Comparison of ENCODE assay signal across 22 mouse cellular contexts in the genomic region with DNA sequence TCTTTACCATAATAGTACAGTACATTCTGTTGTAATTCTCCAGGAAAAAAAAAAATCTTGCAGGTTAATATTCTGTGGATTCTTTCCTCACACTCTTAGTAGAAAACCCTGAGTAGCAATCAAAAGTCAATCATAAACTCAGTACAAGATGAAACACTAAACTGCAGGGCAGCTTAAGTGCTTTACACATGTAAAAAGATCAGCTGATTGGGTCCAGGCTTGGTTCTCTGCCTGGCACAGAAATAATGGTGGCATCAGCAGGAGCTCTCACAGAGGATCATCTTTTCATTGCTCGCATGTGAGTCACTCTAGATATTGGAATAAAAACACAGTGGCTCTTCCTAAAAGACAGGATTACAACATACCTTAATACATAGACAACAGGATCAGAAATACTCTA. TPM values are rescaled to one million over a fixed set of nuclear protein-coding genes. Genes with fewer than 3 reads are reported as not detected.
A peak's percentile ranks its signal among the peaks of the same experiment; 100 is the strongest.
DNase-seq lines count a peak whose midpoint lies in the region; ATAC-seq and TF ChIP-seq lines count a peak whose summit lies in the region.
"Had no signal": no experiment of that assay in that cellular context is flagged by ENCODE, and none has a peak within 500 bp of the region (broad histone marks: within the 10 kb centered on the region; RNA-seq: fewer than 3 reads in every experiment).

No protein-coding gene starts in this region.

- H3K27me3 ChIP-seq in kidney, adult 2 months (replicated peaks; ENCODE audit: control insufficient read depth, insufficient read depth, low read length), result no peaks in the 10 kb centered on the region
- H3K27me3 ChIP-seq in kidney, embryonic 14.5 days (ENCODE audit: control insufficient read depth, insufficient read depth, low read length), result no peaks in the 10 kb centered on the region
- no peaks in the 10 kb centered on the region for H3K27me3 ChIP-seq in kidney, embryonic 15.5 days
- no peaks in the 10 kb centered on the region for H3K27me3 ChIP-seq in intestine, postnatal 0 days (replicated peaks; ENCODE audit: control insufficient read depth, insufficient read depth, low read length)
- H3K27me3 ChIP-seq: liver, embryonic 13.5 days had no signal

- no peak for TF ChIP-seq POLR2A in kidney, adult 2 months (IDR thresholded peaks at IDR 0.05; ENCODE audit: low read depth, low read length)

- 53% methylated on average over 1 of the region's 1 CpGs for WGBS in kidney, adult 2 months
- whole genome bisulfite sequencing in kidney, embryonic 14.5 days, result 89% methylated on average over 1 of the region's 1 CpGs
- WGBS in kidney, embryonic 15.5 days, result 85% methylated on average over 1 of the region's 1 CpGs
- WGBS in intestine, postnatal 0 days, result 76% methylated on average over 1 of the region's 1 CpGs

- DNase-seq in adrenal gland, adult 2 months, result peak; percentile 16
- DNase-seq in adrenal gland, adult 18-20 months (ENCODE audit: low spot score in 2 of 2), result no peak
- DNase-seq in kidney, adult 2 months, result peak; percentile 66
- DNase-seq in spleen, postnatal 10 days (ENCODE audit: low spot score in 2 of 2), result no peak
- DNase-seq: cerebellum, adult 18-20 months; cerebellum, postnatal 14 days; forebrain, postnatal 0 days; heart, postnatal 4 days; liver, embryonic 13.5 days; lung, adult 2 months; lung, postnatal 36 days; midbrain, embryonic 14.5 days had no signal

- H3K27ac ChIP-seq in kidney, adult 2 months (ENCODE audit: insufficient read depth, low read depth, low read length), result no peak overlapping the region
- H3K27ac ChIP-seq in kidney, embryonic 14.5 days (ENCODE audit: low read depth, low read length), result no peak overlapping the region
- no peak overlapping the region for H3K27ac ChIP-seq in kidney, embryonic 15.5 days
- H3K27ac ChIP-seq in intestine, postnatal 0 days (ENCODE audit: low read depth, low read length), result no peak overlapping the region
- H3K27ac ChIP-seq: hindbrain, embryonic 14.5 days; left cerebral cortex, adult 2 months; liver, embryonic 13.5 days had no signal

- no peak overlapping the region for H3K9ac ChIP-seq in kidney, embryonic 14.5 days (ENCODE audit: low read depth, low read length)
- no peak overlapping the region for H3K9ac ChIP-seq in kidney, embryonic 15.5 days
- H3K9ac ChIP-seq in intestine, postnatal 0 days (ENCODE audit: low read depth, low read length), result no peak overlapping the region
- H3K9ac ChIP-seq: forebrain, postnatal 0 days; hindbrain, embryonic 14.5 days; liver, embryonic 13.5 days had no signal

- H3K4me1 ChIP-seq in kidney, adult 2 months (ENCODE audit: control insufficient read depth, insufficient read depth, low read length), result no peaks in the 10 kb centered on the region
- no peaks in the 10 kb centered on the region for H3K4me1 ChIP-seq in kidney, embryonic 14.5 days (ENCODE audit: control insufficient read depth, insufficient read depth, low read length)
- no peaks in the 10 kb centered on the region for H3K4me1 ChIP-seq in kidney, embryonic 15.5 days
- H3K4me1 ChIP-seq in intestine, postnatal 0 days (replicated peaks; ENCODE audit: control insufficient read depth, insufficient read depth, low read length), result no peaks in the 10 kb centered on the region
- H3K4me1 ChIP-seq: liver, embryonic 13.5 days had no signal

- H3K4me3 ChIP-seq in kidney, adult 2 months (ENCODE audit: insufficient read depth, low read depth, low read length), result no peak overlapping the region
- no peak overlapping the region for H3K4me3 ChIP-seq in kidney, embryonic 14.5 days (ENCODE audit: low read length)
- no peak overlapping the region for H3K4me3 ChIP-seq in kidney, embryonic 15.5 days (replicated peaks)
- no peak overlapping the region for H3K4me3 ChIP-seq in intestine, postnatal 0 days (ENCODE audit: low read depth, low read length)
- H3K4me3 ChIP-seq: left cerebral cortex, adult 2 months; liver, embryonic 13.5 days had no signal

- TF ChIP-seq CTCF in kidney, adult 2 months (conservative IDR thresholded peaks at IDR 0.05; ENCODE audit: insufficient read depth, insufficient read length, low read depth, low read length), result no peak
- no peak for TF ChIP-seq CTCF in intestine, postnatal 0 days (IDR thresholded peaks at IDR 0.05; ENCODE audit: low read depth)

- no peaks in the 10 kb centered on the region for H3K9me3 ChIP-seq in kidney, embryonic 14.5 days (ENCODE audit: control insufficient read depth, low read length)
- H3K9me3 ChIP-seq in kidney, embryonic 15.5 days (replicated peaks), result no peaks in the 10 kb centered on the region
- no peaks in the 10 kb centered on the region for H3K9me3 ChIP-seq in intestine, postnatal 0 days (ENCODE audit: control insufficient read depth)
- H3K9me3 ChIP-seq: liver, embryonic 13.5 days had no signal

- ATAC-seq in kidney, embryonic 14.5 days (ENCODE audit: low FRiP score, low TSS enrichment), result no peak
- 0 out of 2 replicates have a peak, but pooled peaks have one; percentile 36 for ATAC-seq in kidney, embryonic 15.5 days (replicated peaks; ENCODE audit: low FRiP score)
- no peak for ATAC-seq in intestine, postnatal 0 days
- ATAC-seq: forebrain, postnatal 0 days; inflammation-experienced regulatory T-cells, adult 6 months had no signal

- H3K36me3 ChIP-seq in kidney, adult 2 months (ENCODE audit: control insufficient read depth, insufficient read depth, low read length), result no peaks in the 10 kb centered on the region
- no peaks in the 10 kb centered on the region for H3K36me3 ChIP-seq in kidney, embryonic 14.5 days (ENCODE audit: control insufficient read depth, insufficient read depth, low read length)
- no peaks in the 10 kb centered on the region for H3K36me3 ChIP-seq in kidney, embryonic 15.5 days
- no peaks in the 10 kb centered on the region for H3K36me3 ChIP-seq in intestine, postnatal 0 days (ENCODE audit: control insufficient read depth, insufficient read depth)
- H3K36me3 ChIP-seq: liver, embryonic 13.5 days had no signal

- no peak overlapping the region for H3K4me2 ChIP-seq in kidney, embryonic 14.5 days (replicated peaks; ENCODE audit: low read depth, low read length)
- H3K4me2 ChIP-seq in kidney, embryonic 15.5 days, result no peak overlapping the region
- no peak overlapping the region for H3K4me2 ChIP-seq in intestine, postnatal 0 days (replicated peaks; ENCODE audit: low read depth)
- H3K4me2 ChIP-seq: hindbrain, embryonic 14.5 days; liver, embryonic 13.5 days had no signal

RNA-seq across cellular contexts. Expression of a gene that starts 7.8 kb away (rescaled TPM):
- total RNA-seq in adrenal gland, adult 2 months (2021), result not detected
- polyA plus RNA-seq in adrenal gland, adult 2 months (2012; rRNA removed), result 0.04 TPM in 1 of 2 replicates, not detected in the other
- not detected for total RNA-seq in adrenal gland, adult 18-20 months (2021)
- polyA plus RNA-seq in kidney, adult 2 months (2012; rRNA removed), result 0.09 TPM in 1 of 2 replicates, not detected in the other
- 0.41 and 0.43 TPM in 2 replicates for polyA plus RNA-seq in kidney, embryonic 14.5 days (2014; fragmentation: Nextera tagmentation; extraction: Ambion mirVana)
- 0.33 and 0.44 TPM in 2 replicates for polyA plus RNA-seq in kidney, embryonic 15.5 days (2015; fragmentation: Nextera tagmentation; extraction: Ambion mirVana)
- 0.16 and 0.31 TPM in 2 replicates for polyA plus RNA-seq in intestine, postnatal 0 days (2015; fragmentation: Nextera tagmentation; extraction: Ambion mirVana)
- total RNA-seq: heart, adult 8-10 months; heart, postnatal 4 days; left cerebral cortex, adult 2 months; left cerebral cortex, postnatal 36 days had no signal
- polyA plus RNA-seq: lung, adult 2 months; small intestine, adult 2 months had no signal

RNA-seq across cellular contexts. Expression of a gene that starts 34.1 kb away (rescaled TPM):
- total RNA-seq in adrenal gland, adult 2 months (2021), result under 1 TPM in 1 of 2 experiments, not detected in 1; 0.12 TPM
- polyA plus RNA-seq in adrenal gland, adult 2 months (2012; rRNA removed), result not detected in 2 replicates
- total RNA-seq in adrenal gland, adult 18-20 months (2021), result under 1 TPM in 1 of 2 experiments, not detected in 1; 0.03 TPM
- not detected in 2 replicates for polyA plus RNA-seq in kidney, adult 2 months (2012; rRNA removed)
- 0.09 and 0.14 TPM in 2 replicates for polyA plus RNA-seq in kidney, embryonic 14.5 days (2014; fragmentation: Nextera tagmentation; extraction: Ambion mirVana)
- polyA plus RNA-seq in kidney, embryonic 15.5 days (2015; fragmentation: Nextera tagmentation; extraction: Ambion mirVana), result 0.12 and 0.14 TPM in 2 replicates
- polyA plus RNA-seq in intestine, postnatal 0 days (2015; fragmentation: Nextera tagmentation; extraction: Ambion mirVana), result 0.03 TPM in 1 of 2 replicates, not detected in the other
- total RNA-seq: heart, adult 8-10 months; layer of hippocampus, postnatal 10 days; left cerebral cortex, adult 2 months; left cerebral cortex, postnatal 36 days had no signal
- polyA plus RNA-seq: forebrain, postnatal 0 days; lung, adult 2 months; small intestine, adult 2 months had no signal

Comparison
In these comparisons a context has a peak if more than half of its experiments do, and no peak if none do; other contexts are left out.
1. DNase-seq: peak in adrenal gland, adult 2 months (single experiment) and kidney, adult 2 months (single experiment); none in adrenal gland, adult 18-20 months (0 of 2) and spleen, postnatal 10 days (0 of 2).